Mouse (Mus musculus) macrophage (primary cell): ENCODE results near the gene Esrrg. TPM values are rescaled to one million over a fixed set of nuclear protein-coding genes. Genes with fewer than 3 reads are reported as not detected.

Source experiments
- H3K27ac ChIP-seq: fragments of 350-480 bp; formaldehyde crosslinking; 2 replicates; pipeline ENCODE4 v1.9.0; 2021
- H3K36me3 ChIP-seq: fragments of 350-480 bp; formaldehyde crosslinking; 2 replicates; pipeline ENCODE4 v1.9.0; 2021; ENCODE audit errors: inconsistent target
- H3K4me3 ChIP-seq: fragments of 350-480 bp; formaldehyde crosslinking; 2 replicates; pipeline ENCODE4 v1.9.0; 2021; ENCODE audit errors: inconsistent target
- H3K79me2 ChIP-seq: fragments of 350-480 bp; formaldehyde crosslinking; 2 replicates; pipeline ENCODE4 v1.9.0; 2021; ENCODE audit errors: inconsistent target
- WGBS: methylation state at CpG from one replicate; pipeline ENCODE4 v1.1.7; 2026; ENCODE audit warnings: inconsistent platforms; ENCODE audit not compliant: missing documents; 5-methylcytosine and 5-hydroxymethylcytosine counted together
- polyA plus RNA-seq: library from polyadenylated mRNA; stranded (reverse); fragments of 250-400 nt; gene quantifications from 3 replicates; pipeline ENCODE4 v1.2.4, GENCODE M21; 2018; ENCODE audit warnings: inconsistent platforms

The Esrrg gene
- polyA plus RNA-seq, 1 experiment from 2014 or later, result not detected

- no peaks in the 10 kb centered on the region for H3K79me2 ChIP-seq
- H3K27ac ChIP-seq, result no peak overlapping the region
- WGBS, result 86% methylated on average over 7 of the region's 7 CpGs
- no peak overlapping the region for H3K4me3 ChIP-seq
- H3K36me3 ChIP-seq, result no peaks in the 10 kb centered on the region
Measured at GRCm38 (mm10) chr1:187664261-187664660, 55.7 kb downstream of the Esrrg start.

- Histone ChIP-seq H3K4me3 (no peak overlapping the region), H3K36me3 (no peaks in the 10 kb centered on the region), H3K79me2 (no peaks in the 10 kb centered on the region), H3K27ac (no peak overlapping the region)
- 60% methylated on average over 10 of the region's 10 CpGs for WGBS
Measured at GRCm38 (mm10) chr1:187665901-187666600, 57.5 kb downstream of the Esrrg start.

DNA sequence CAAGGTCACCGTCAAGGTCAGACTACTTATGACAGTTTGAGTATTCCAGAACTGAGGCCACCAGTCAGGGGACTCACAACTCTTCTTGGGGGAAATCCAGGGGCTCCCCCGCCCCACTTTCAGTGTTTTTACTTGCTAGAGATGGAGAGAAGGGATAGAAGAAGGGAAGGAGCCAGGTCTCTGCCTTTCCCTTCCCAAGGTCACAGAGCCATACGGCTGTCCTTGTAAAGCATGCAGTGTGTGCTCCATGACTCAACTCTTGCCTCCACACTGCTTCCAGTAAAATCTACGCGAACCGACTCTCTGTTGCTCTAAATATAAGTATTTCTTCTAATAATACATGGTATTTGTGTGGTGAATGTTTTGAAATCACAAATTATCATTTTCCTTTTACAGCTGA is 61.2 kb downstream of the Esrrg start:
- WGBS, result 95% methylated on average over 6 of the region's 6 CpGs
- H3K4me3 ChIP-seq, result no peak overlapping the region
- no peaks in the 10 kb centered on the region for H3K36me3 ChIP-seq

DNA sequence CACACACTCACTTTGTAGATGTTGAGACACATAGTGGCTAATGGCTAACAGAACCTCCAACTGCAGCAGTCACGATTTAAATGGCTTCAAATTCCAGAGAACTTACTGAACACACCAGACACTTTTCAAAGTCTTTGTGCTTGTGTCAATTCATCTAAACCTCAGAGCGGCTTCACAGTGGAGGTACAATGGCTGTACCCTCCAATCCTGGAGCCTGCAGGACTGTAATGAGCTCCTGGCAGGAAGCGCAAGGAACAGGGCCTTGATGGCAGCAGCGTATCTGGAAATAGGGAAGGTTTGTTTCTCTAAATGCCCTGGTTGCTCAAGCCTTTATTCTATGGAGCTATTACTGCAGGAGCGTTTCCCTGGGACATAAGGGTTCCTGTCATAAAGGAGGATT is 63.9 kb downstream of the Esrrg start:
- 77% methylated on average over 5 of the region's 5 CpGs for WGBS
- Histone ChIP-seq H3K4me3 (no peak overlapping the region), H3K27ac (no peak overlapping the region), H3K79me2 (no peaks in the 10 kb centered on the region), H3K36me3 (no peaks in the 10 kb centered on the region)

More for the DNA sequence above, 61.2 kb downstream of the Esrrg start:
- H3K27ac ChIP-seq, result no peak overlapping the region
- H3K79me2 ChIP-seq, result no peaks in the 10 kb centered on the region

DNA sequence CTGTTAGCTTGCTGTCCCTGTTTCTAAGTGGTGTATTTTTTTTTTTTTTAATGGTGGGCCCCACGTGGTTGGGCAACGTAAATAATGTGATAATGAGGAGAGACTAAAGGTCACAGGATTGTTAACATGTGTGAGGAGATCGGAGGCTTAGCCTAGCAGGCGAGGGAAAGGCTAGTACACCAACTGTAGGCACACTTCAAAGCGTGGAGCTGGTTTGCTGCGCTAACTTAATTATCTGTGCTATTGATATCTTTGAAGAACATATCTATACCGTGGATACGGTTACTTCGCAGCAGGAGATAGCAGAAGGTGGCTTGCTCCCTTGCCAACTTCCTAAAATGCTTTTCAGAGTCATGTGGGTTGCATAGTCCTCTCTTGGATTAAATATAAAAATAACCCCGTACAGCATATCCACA is 66.2 kb downstream of the Esrrg start:
- 80% methylated on average over 10 of the region's 10 CpGs for WGBS
- H3K4me3 ChIP-seq, result no peak overlapping the region
- H3K36me3 ChIP-seq, result no peaks in the 10 kb centered on the region

GRCm38 (mm10) chr1:187676626-187677025 is 68.0 kb downstream of the Esrrg start:
- Histone ChIP-seq H3K4me3 (no peak overlapping the region), H3K79me2 (no peaks in the 10 kb centered on the region), H3K27ac (no peak overlapping the region), H3K36me3 (no peaks in the 10 kb centered on the region)
- 91% methylated on average over 10 of the region's 10 CpGs for WGBS

More for the DNA sequence above, 66.2 kb downstream of the Esrrg start:
- H3K27ac ChIP-seq, result no peak overlapping the region
- no peaks in the 10 kb centered on the region for H3K79me2 ChIP-seq

GRCm38 (mm10) chr1:187679246-187679645 is 70.7 kb downstream of the Esrrg start:
- Histone ChIP-seq H3K36me3 (no peaks in the 10 kb centered on the region), H3K79me2 (no peaks in the 10 kb centered on the region), H3K27ac (no peak overlapping the region), H3K4me3 (no peak overlapping the region)
- WGBS, result 50% methylated on average over 1 of the region's 1 CpGs

DNA sequence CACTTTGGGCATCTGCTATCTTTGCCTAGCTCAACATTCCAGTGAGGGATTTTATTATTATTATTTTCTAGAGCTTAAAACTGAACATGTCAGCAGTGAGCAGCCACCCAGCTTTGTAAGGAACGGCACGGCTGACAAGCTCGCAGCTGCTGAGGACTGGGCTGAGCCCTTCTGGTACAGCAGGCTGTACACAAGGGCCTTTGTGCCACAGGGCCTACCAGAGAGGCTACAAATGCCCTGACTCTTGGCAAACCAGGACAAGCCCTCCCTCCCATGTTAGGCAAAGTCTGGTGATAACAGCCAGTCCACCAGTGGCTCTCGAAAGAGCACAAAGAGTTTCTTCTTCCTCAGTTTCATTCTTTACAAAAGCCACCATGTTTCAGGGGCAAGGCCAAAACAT is 75.9 kb downstream of the Esrrg start:
- Histone ChIP-seq H3K36me3 (no peaks in the 10 kb centered on the region), H3K27ac (no peak overlapping the region), H3K79me2 (no peaks in the 10 kb centered on the region), H3K4me3 (no peak overlapping the region)
- WGBS, result 96% methylated on average over 4 of the region's 4 CpGs

DNA sequence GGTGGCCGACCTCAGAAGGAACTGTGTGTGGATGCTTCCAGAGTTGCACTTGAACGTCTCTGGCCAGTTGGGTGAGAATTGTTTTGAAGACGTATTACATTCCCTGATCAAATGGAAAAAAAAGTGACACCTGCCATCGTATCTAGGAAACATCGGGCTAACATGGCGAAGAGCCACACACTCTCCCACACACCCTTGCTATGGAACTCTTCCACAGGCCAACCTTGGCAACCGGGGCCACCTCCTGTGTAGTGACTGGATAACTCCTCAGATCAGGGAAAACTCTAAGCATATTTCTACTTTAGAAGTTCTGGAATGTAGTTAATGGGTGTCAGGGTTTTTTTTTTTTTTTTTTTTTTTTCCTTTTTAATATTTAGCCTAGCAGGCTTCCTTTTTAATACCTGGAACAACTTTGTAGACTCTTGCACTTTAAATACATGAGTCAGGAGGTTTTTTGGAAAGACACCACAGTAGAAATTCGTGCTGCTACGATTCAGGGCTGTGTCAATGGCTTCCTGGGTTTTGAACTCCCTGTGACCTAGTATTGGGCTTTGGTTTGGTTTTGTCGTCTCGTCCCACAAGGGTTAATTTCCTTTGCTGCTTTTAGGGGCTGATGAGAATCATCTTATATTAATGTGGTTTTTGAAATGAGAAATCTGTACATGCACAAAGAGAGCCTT is 83.4 kb downstream of the Esrrg start:
- no peak overlapping the region for H3K27ac ChIP-seq
- WGBS, result 84% methylated on average over 9 of the region's 11 CpGs
- no peak overlapping the region for H3K4me3 ChIP-seq
- no peaks in the 10 kb centered on the region for H3K79me2 ChIP-seq
- no peaks in the 10 kb centered on the region for H3K36me3 ChIP-seq

DNA sequence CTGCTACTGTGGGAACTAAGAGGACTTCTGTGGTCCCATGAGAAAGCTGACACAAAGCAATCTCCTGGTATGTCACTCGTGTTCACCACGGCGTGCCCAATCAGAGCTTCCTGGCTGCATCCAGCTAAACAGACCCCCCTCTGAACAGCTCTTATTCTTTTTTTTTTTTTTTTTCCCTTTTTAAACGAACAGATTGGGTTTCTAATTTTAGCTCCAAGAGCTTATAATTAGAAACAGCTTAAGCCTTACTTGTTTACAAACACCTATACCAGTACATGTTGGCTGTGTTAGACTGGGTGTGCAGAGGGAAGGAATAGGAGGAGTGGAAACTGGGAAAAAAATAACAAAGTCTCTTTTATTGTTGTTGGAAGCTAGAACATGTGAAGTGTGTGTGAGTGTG is 86.3 kb downstream of the Esrrg start:
- no peaks in the 10 kb centered on the region for H3K36me3 ChIP-seq
- H3K4me3 ChIP-seq, result no peak overlapping the region
- no peak overlapping the region for H3K27ac ChIP-seq
- H3K79me2 ChIP-seq, result no peaks in the 10 kb centered on the region
- 72% methylated on average over 4 of the region's 4 CpGs for WGBS

DNA sequence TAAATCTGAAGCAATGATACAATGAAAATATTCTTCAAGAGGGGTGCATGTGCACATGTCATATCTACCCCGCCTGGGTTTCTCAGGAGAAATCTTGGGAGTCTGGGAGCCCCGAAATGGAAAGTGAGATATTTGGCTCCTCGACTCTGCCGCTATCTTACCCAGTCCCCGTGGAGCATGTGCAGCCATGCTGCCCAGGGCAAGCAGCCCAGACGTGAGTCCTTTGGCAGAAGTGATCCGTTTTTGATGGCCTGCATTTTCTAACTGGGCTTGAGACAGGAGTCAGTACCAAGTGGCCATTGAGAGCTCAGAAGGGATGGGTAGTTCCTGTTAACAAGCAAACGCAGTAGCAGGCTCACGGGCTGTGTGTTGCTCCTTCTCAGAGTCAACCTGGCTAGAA is 89.6 kb downstream of the Esrrg start:
- no peaks in the 10 kb centered on the region for H3K36me3 ChIP-seq
- WGBS, result 89% methylated on average over 9 of the region's 9 CpGs
- H3K79me2 ChIP-seq, result no peaks in the 10 kb centered on the region
- no peak overlapping the region for H3K27ac ChIP-seq
- no peak overlapping the region for H3K4me3 ChIP-seq

DNA sequence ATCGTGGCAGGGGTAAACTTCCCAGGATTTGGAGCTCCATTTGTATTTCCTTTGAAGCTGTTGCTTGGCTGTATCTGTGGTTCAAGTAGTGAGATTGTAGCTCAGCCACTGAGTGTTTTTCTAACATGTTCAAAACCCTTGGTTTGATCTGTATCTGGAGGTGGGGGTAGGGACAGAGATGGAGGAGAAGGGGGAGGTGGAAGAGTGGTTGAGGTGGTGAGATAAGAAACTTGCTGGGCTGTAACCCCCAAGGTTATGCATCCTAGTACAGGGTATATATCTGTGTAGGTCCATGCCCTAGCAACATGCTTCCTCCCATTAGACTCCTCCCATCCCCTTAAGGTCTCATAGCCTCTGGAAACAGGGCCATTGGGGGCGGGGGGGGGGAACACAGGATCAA is 92.4 kb downstream of the Esrrg start:
- H3K27ac ChIP-seq, result no peak overlapping the region
- H3K79me2 ChIP-seq, result no peaks in the 10 kb centered on the region
- no peaks in the 10 kb centered on the region for H3K36me3 ChIP-seq
- 67% methylated on average over 2 of the region's 2 CpGs for WGBS
- H3K4me3 ChIP-seq, result no peak overlapping the region

DNA sequence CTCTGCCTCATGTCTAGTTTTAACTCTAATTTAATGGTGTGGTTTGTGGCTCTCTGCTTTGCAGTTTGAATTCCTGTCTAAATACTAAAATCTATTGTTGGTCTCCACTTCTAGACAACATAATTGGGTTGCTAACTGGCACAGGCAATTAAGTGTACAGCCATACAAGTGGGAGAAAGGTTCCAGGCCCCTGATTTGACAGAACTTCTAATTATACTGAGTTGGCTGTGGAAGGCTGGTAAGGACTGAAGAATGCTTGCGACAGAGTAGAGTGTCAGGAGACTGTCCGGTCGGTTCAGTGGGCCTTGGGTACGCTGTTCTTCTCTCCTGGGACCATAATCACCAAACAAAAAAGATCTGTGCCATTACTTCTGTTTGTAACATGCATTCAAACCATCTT is 96.3 kb downstream of the Esrrg start:
- Histone ChIP-seq H3K4me3 (no peak overlapping the region), H3K27ac (no peak overlapping the region), H3K79me2 (no peaks in the 10 kb centered on the region), H3K36me3 (no peaks in the 10 kb centered on the region)
- 82% methylated on average over 4 of the region's 4 CpGs for WGBS

GRCm38 (mm10) chr1:187705348-187705747 is 96.8 kb downstream of the Esrrg start:
- H3K27ac ChIP-seq, result no peak overlapping the region
- 76% methylated on average over 5 of the region's 5 CpGs for WGBS
- H3K79me2 ChIP-seq, result no peaks in the 10 kb centered on the region
- H3K36me3 ChIP-seq, result no peaks in the 10 kb centered on the region
- no peak overlapping the region for H3K4me3 ChIP-seq

GRCm38 (mm10) chr1:187706046-187706445 is 97.5 kb downstream of the Esrrg start:
- no peak overlapping the region for H3K4me3 ChIP-seq

More at GRCm38 (mm10) chr1:187706046-187706445, 97.5 kb downstream of the Esrrg start:
- Histone ChIP-seq H3K27ac (no peak overlapping the region), H3K36me3 (no peaks in the 10 kb centered on the region), H3K79me2 (no peaks in the 10 kb centered on the region)
- 73% methylated on average over 6 of the region's 6 CpGs for WGBS
